Mouse (Mus musculus): ENCODE measurements around the gene Slc39a11. TPM values are rescaled to one million over a fixed set of nuclear protein-coding genes. Genes with fewer than 3 reads are reported as not detected.
A peak's percentile ranks its signal among the peaks of the same experiment; 100 is the strongest.

The Slc39a11 gene
- polyA plus RNA-seq, 1 experiment from 2014 or later = 25.4 TPM

DNA sequence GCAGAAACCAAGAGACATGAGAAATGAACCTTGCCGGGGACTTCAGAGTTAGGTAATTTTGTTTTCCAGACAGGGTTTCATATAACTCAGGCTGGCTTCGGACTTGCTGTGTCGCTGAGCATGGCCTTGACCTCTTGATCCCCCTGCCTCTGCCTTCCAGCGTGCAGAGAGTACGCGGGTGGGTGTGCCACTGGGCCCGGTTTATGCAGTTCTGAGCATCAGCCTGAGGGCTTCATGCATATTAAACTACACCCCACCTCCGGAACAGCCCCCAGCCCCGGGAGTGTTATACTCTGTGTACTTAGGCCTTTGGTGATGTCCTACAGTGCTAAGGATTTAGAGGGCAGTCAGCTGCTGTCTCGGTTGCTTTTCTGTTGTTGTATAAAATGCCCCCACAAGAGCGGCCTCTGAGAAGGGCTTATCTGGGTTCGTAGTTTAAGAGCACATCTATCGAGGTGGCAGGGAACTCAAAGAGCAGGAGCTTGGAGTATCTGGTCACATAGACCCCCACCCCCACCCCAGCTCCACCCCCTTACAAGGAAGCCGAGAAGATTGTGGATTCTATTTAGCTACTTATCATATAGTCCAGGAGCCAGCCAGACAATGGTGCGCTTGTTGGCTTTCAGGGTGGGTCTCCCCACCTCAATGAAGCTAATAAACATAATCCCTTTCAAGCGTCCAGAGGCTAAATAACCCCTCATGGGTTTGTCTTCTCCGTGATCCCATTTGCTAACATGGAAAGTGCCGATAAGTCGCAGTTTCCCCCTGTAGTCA, 283.4 kb downstream of the Slc39a11 start:
- H3K4me1 ChIP-seq (ENCODE audit: insufficient read depth, low read length) = peaks cover 22% of the 10 kb centered on the region
- no peaks in the 10 kb centered on the region for H3K27me3 ChIP-seq (ENCODE audit: insufficient read depth, low read length)
- no peaks in the 10 kb centered on the region for H3K9me3 ChIP-seq (ENCODE audit: low read length)
- no peak overlapping the region for H3K9ac ChIP-seq (replicated peaks; ENCODE audit: low read length)
- no peak overlapping the region for H3K4me3 ChIP-seq (ENCODE audit: low read length)
- H3K4me2 ChIP-seq (replicated peaks; ENCODE audit: low read depth, low read length) = no peak overlapping the region
- peak; percentile 59; the same call in 1 of the 2 replicates for ATAC-seq (ENCODE audit: low FRiP score, low TSS enrichment)
- 43% methylated on average over 19 of the region's 19 CpGs for WGBS
- H3K27ac ChIP-seq (ENCODE audit: low read length) = no peak overlapping the region
- no peaks in the 10 kb centered on the region for H3K36me3 ChIP-seq (ENCODE audit: insufficient read depth, low read length)

DNA sequence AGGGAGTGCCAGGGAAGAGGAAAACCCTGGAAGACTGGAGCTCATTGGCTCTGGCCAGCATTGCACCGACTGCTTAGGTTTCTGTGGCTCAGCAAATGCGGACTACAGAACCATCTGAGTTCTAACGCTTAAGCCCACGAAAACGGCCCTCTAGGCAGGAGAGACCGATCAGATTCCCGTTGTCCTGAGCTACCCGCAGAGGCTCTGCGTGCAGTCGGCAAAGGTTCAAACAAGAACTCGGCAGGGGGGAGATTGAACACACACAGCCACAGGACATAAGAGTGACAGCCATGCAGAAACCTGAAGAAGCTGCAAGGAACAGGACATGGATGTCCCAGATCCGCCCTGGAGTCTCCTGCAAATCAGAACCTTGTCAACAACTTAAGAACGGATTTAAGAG, 286.1 kb downstream of the Slc39a11 start:
- WGBS = 63% methylated on average over 13 of the region's 13 CpGs
- no peaks in the 10 kb centered on the region for H3K36me3 ChIP-seq (ENCODE audit: insufficient read depth, low read length)

GRCm38 (mm10) chr11:113362617-113363016, 287.3 kb downstream of the Slc39a11 start:
- Histone ChIP-seq H3K27ac (ENCODE audit: low read length) (no peak overlapping the region), H3K4me2 (replicated peaks; ENCODE audit: low read depth, low read length) (no peak overlapping the region), H3K4me3 (ENCODE audit: low read length) (no peak overlapping the region), H3K4me1 (ENCODE audit: insufficient read depth, low read length) (peaks cover 15% of the 10 kb centered on the region), H3K36me3 (ENCODE audit: insufficient read depth, low read length) (no peaks in the 10 kb centered on the region), H3K9me3 (ENCODE audit: low read length) (no peaks in the 10 kb centered on the region), H3K27me3 (ENCODE audit: insufficient read depth, low read length) (no peaks in the 10 kb centered on the region), H3K9ac (replicated peaks; ENCODE audit: low read length) (no peak overlapping the region)
- 87% methylated on average over 7 of the region's 7 CpGs for WGBS
- no peak for ATAC-seq (ENCODE audit: low FRiP score, low TSS enrichment)

More for the DNA sequence above, 286.1 kb downstream of the Slc39a11 start:
- H3K9ac ChIP-seq (replicated peaks; ENCODE audit: low read length) = no peak overlapping the region
- no peak overlapping the region for H3K4me3 ChIP-seq (ENCODE audit: low read length)
- H3K4me1 ChIP-seq (ENCODE audit: insufficient read depth, low read length) = peaks cover 22% of the 10 kb centered on the region
- H3K4me2 ChIP-seq (replicated peaks; ENCODE audit: low read depth, low read length) = no peak overlapping the region
- H3K27me3 ChIP-seq (ENCODE audit: insufficient read depth, low read length) = no peaks in the 10 kb centered on the region
- no peak for ATAC-seq (ENCODE audit: low FRiP score, low TSS enrichment)
- no peaks in the 10 kb centered on the region for H3K9me3 ChIP-seq (ENCODE audit: low read length)
- H3K27ac ChIP-seq (ENCODE audit: low read length) = no peak overlapping the region

DNA sequence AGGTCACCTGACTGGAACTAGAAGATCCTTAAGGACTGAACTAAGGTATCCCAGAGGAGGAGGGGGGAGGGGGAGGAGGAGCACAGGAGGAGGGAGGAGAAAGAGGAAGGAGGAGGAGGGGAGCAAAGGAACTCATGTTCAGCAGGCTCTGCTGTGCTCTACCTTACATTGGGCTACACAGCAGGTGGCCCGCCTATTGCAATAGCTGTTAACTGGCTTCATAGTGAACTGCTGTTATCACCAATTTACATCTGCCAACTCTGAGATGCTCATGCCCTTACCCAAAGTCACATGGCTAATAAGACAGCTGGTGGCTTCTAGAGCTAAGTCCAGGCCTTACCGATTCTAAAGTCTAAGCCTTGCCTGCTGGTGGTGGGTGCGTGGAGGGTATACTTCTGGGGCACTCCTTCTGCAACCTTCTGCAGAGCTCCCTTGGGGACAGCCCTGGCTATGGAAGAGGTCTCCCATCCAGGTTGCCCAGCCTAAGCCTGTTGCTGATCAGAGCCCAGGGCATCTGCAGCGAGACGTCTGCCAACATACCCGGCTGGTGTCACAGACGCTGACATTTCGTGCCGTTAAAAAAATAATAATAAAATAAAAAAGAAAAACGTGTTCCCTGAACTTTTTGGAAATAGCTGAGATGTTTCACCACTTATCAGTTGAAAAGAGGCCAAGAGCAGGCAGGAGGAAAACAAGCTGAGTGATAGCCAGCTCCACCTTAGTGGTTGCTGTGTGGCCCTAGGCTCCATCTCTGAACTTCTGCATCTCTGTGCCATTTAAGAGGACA, 289.6 kb downstream of the Slc39a11 start:
- Histone ChIP-seq H3K9ac (replicated peaks; ENCODE audit: low read length) (no peak overlapping the region), H3K4me1 (ENCODE audit: insufficient read depth, low read length) (no peaks in the 10 kb centered on the region), H3K36me3 (ENCODE audit: insufficient read depth, low read length) (no peaks in the 10 kb centered on the region), H3K27ac (ENCODE audit: low read length) (no peak overlapping the region), H3K4me2 (replicated peaks; ENCODE audit: low read depth, low read length) (no peak overlapping the region), H3K27me3 (ENCODE audit: insufficient read depth, low read length) (no peaks in the 10 kb centered on the region), H3K4me3 (ENCODE audit: low read length) (no peak overlapping the region), H3K9me3 (ENCODE audit: low read length) (no peaks in the 10 kb centered on the region)
- ATAC-seq (ENCODE audit: low FRiP score, low TSS enrichment) = no peak
- 90% methylated on average over 10 of the region's 10 CpGs for WGBS

- H3K4me3 ChIP-seq (ENCODE audit: low read length) = no peak overlapping the region
- ATAC-seq (ENCODE audit: low FRiP score, low TSS enrichment) = no peak
- H3K36me3 ChIP-seq (ENCODE audit: insufficient read depth, low read length) = no peaks in the 10 kb centered on the region
- no peaks in the 10 kb centered on the region for H3K9me3 ChIP-seq (ENCODE audit: low read length)
- 85% methylated on average over 5 of the region's 5 CpGs for WGBS
- no peaks in the 10 kb centered on the region for H3K27me3 ChIP-seq (ENCODE audit: insufficient read depth, low read length)
- no peak overlapping the region for H3K4me2 ChIP-seq (replicated peaks; ENCODE audit: low read depth, low read length)
- no peak overlapping the region for H3K9ac ChIP-seq (replicated peaks; ENCODE audit: low read length)
- no peaks in the 10 kb centered on the region for H3K4me1 ChIP-seq (ENCODE audit: insufficient read depth, low read length)
- H3K27ac ChIP-seq (ENCODE audit: low read length) = no peak overlapping the region
Observed at GRCm38 (mm10) chr11:113355932-113356331, 293.9 kb downstream of the Slc39a11 start.

GRCm38 (mm10) chr11:113352085-113352815, 297.6 kb downstream of the Slc39a11 start:
- Histone ChIP-seq H3K9me3 (ENCODE audit: low read length) (peaks cover 12% of the 10 kb centered on the region), H3K27me3 (ENCODE audit: insufficient read depth, low read length) (no peaks in the 10 kb centered on the region), H3K4me1 (ENCODE audit: insufficient read depth, low read length) (no peaks in the 10 kb centered on the region), H3K4me2 (replicated peaks; ENCODE audit: low read depth, low read length) (no peak overlapping the region), H3K4me3 (ENCODE audit: low read length) (no peak overlapping the region), H3K36me3 (ENCODE audit: insufficient read depth, low read length) (no peaks in the 10 kb centered on the region), H3K9ac (replicated peaks; ENCODE audit: low read length) (no peak overlapping the region), H3K27ac (ENCODE audit: low read length) (no peak overlapping the region)
- WGBS = 69% methylated on average over 11 of the region's 12 CpGs
- no peak for ATAC-seq (ENCODE audit: low FRiP score, low TSS enrichment)

- Histone ChIP-seq H3K4me2 (replicated peaks; ENCODE audit: low read depth, low read length) (no peak overlapping the region), H3K9me3 (ENCODE audit: low read length) (peaks cover 12% of the 10 kb centered on the region), H3K36me3 (ENCODE audit: insufficient read depth, low read length) (no peaks in the 10 kb centered on the region), H3K9ac (replicated peaks; ENCODE audit: low read length) (no peak overlapping the region), H3K4me3 (ENCODE audit: low read length) (no peak overlapping the region), H3K27ac (ENCODE audit: low read length) (no peak overlapping the region), H3K27me3 (ENCODE audit: insufficient read depth, low read length) (no peaks in the 10 kb centered on the region), H3K4me1 (ENCODE audit: insufficient read depth, low read length) (no peaks in the 10 kb centered on the region)
- ATAC-seq (ENCODE audit: low FRiP score, low TSS enrichment) = no peak
- 89% methylated on average over 4 of the region's 4 CpGs for WGBS
Observed at GRCm38 (mm10) chr11:113350583-113350982, 299.3 kb downstream of the Slc39a11 start.

GRCm38 (mm10) chr11:113346895-113347514, 302.9 kb downstream of the Slc39a11 start:
- Histone ChIP-seq H3K27me3 (ENCODE audit: insufficient read depth, low read length) (no peaks in the 10 kb centered on the region), H3K4me3 (ENCODE audit: low read length) (no peak overlapping the region), H3K4me2 (replicated peaks; ENCODE audit: low read depth, low read length) (no peak overlapping the region), H3K4me1 (ENCODE audit: insufficient read depth, low read length) (no peaks in the 10 kb centered on the region), H3K36me3 (ENCODE audit: insufficient read depth, low read length) (no peaks in the 10 kb centered on the region), H3K9me3 (ENCODE audit: low read length) (peaks cover 12% of the 10 kb centered on the region), H3K27ac (ENCODE audit: low read length) (no peak overlapping the region), H3K9ac (replicated peaks; ENCODE audit: low read length) (no peak overlapping the region)
- no peak for ATAC-seq (ENCODE audit: low FRiP score, low TSS enrichment)
- 77% methylated on average over 9 of the region's 9 CpGs for WGBS

- no peak for ATAC-seq (ENCODE audit: low FRiP score, low TSS enrichment)
- no peaks in the 10 kb centered on the region for H3K4me1 ChIP-seq (ENCODE audit: insufficient read depth, low read length)
- H3K27me3 ChIP-seq (ENCODE audit: insufficient read depth, low read length) = no peaks in the 10 kb centered on the region
- no peak overlapping the region for H3K4me2 ChIP-seq (replicated peaks; ENCODE audit: low read depth, low read length)
- no peak overlapping the region for H3K27ac ChIP-seq (ENCODE audit: low read length)
- WGBS = 86% methylated on average over 8 of the region's 8 CpGs
- no peaks in the 10 kb centered on the region for H3K9me3 ChIP-seq (ENCODE audit: low read length)
- H3K4me3 ChIP-seq (ENCODE audit: low read length) = no peak overlapping the region
- no peak overlapping the region for H3K9ac ChIP-seq (replicated peaks; ENCODE audit: low read length)
- no peaks in the 10 kb centered on the region for H3K36me3 ChIP-seq (ENCODE audit: insufficient read depth, low read length)
Observed at GRCm38 (mm10) chr11:113339770-113340169, 310.1 kb downstream of the Slc39a11 start.

Measured in kidney, embryonic 16.5 days (tissue).